Mouse (Mus musculus): ENCODE results near the gene Foxl1. TPM values are rescaled to one million over a fixed set of nuclear protein-coding genes. Genes with fewer than 3 reads are reported as not detected.

Foxl1 gene
- under 1 TPM in 1 of 4 experiments, not detected in 3; 0.13 TPM for total RNA-seq (2022)

DNA sequence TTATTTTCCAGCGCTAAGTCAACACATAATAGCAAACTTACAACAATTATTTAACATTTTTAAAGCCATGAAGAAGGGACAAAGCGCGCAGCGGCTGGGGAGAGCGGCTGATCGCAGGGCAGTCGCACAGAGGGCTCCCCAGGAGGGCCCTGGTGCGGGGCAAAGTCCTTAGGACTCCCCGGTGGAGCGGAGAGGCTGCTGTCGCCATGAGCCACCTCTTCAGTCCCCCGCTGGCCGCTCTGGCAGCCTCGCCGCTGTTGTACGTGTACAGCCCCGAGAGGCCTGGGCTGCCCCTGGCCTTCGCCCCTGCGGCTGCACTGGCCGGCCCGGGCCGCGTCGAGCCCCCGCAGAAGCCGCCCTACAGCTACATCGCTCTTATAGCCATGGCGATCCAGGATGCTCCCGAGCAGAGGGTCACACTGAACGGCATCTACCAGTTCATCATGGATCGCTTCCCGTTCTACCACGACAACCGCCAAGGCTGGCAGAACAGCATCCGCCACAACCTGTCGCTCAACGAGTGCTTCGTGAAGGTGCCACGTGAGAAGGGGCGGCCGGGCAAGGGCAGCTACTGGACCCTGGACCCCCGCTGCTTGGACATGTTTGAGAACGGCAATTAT, at the start of gene Foxl1:
Foxl1 (plus strand) TSS at position 185 of the 620 bp plus-strand sequence.
- no peak for DNase-seq (ENCODE audit: low spot score in 2 of 2)

GRCm38 (mm10) chr8:121078721-121079120, 49.0 kb upstream of the Foxl1 start:
- DNase-seq (ENCODE audit: low spot score in 2 of 2) = no peak

DNA sequence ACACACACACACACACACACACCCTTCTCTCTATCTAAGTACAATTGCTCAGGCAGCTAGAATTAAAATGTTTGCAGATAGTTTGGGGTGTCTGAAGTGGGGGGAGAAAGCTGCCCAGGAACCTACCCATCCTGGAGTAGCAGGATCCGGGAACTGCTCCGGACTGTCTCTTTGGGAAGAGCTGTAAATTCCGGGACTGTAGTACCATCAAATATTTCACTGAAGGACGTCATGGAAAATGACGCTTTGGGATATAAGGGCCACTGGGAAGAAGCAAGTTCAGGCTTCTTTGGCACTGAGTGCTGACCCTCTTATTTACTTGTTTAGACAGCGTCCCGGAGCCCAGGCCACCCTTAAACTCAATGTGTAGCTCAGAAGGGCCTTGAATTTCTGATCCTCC, 48.5 kb upstream of the Foxl1 start:
- no peak for DNase-seq (ENCODE audit: low spot score in 2 of 2)

- no peak for DNase-seq (ENCODE audit: low spot score in 2 of 2)
Measured at GRCm38 (mm10) chr8:121079944-121080343, 47.8 kb upstream of the Foxl1 start.

DNA sequence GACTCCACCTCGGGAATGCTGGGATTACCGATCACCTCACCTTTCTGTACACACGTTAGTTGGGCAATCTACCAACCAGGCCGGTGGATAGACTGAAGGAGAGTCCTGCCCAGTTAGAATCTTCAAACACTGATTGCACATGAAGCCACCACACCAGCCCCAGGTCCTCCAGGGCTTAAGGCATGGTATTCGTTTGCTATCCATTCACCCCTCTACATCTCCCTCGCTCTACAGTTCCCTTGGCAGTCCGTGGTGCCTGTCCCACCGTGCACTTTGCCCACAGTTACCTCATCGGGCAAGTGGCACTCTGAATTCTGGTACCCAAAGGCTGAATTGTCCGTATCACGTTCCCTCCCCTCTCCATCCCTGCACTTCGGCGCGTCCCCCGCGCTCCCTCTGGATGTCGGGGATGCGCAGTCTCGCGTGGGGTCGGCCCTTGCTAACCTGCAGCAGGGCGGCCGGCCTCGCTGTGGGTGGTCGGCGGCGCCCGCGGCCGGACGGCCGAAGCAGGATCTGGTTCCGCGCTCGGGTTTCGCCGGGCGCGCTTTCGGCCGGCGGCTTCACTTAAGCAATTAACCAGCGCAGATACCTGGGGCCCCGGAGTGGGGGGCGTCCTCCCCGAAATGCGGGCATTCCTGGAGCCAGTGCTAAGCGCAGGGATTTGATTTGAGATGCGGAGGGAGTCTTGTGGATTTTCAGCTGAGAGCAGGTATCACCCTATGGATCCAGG, 47.2 kb upstream of the Foxl1 start:
- DNase-seq (ENCODE audit: low spot score in 2 of 2) = no peak

- DNase-seq (ENCODE audit: low spot score in 2 of 2) = no peak
Measured at GRCm38 (mm10) chr8:121081398-121081797, 46.3 kb upstream of the Foxl1 start.

DNA sequence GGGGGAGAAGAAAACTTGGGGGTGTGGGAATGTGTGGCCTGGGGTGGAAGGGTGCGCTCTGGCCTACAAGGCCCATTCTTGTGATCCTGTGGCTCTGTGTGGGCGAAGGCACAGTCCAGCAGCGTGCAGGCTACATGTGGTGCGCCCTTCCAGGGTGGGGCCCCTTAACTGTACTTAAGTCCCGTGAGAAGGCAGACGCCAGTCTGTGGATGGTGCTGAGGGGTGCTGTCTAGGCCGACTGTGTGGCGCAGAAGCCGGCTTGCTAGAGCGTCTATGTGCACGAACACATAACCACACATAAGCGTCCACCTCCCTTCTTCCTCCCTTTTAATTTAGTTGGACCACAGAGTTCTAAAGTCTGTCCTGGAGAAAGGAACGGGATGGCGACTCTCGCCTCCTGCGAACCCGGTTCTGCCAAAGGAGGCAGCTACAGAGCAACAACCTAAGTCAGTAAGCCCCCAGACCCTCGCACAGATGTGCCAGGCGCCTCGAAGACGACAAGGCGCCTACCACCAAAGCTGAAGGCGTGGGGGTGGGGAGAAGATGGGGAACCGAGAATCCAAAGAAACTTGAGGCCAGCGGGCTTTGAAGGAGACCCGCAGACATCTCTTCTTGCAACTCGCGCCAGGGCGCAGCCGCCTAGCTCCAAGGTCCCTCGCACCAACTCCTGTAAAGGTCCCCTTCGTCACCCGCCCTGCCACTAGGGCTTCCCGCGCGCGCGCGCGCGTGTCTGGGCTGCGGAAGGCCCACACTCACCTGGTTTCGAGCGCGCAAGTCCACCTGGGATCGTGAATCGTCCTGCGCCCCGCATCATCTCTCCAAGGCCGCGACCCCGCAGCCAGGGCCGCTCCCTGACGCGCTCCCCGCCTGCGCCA, 45.3 kb upstream of the Foxl1 start:
- DNase-seq (ENCODE audit: low spot score in 2 of 2) = no peak

- DNase-seq (ENCODE audit: low spot score in 2 of 2) = peak; percentile 25 to 30
Measured at GRCm38 (mm10) chr8:121083093-121083935, 44.4 kb upstream of the Foxl1 start.

DNA sequence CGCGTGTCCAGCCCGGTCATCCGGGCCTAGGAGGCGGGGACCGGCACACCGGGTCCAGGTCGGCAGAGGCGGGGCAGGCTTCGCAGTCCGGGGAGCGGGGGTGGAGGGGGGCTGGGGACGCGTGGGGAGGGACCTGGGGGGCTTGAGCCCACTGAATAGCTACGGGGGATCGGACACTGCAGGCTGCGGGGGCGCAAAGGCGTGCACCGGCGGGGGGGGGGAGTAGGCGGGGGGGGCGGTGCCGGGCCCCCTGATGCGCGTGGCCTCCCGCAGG, 43.9 kb upstream of the Foxl1 start:
- DNase-seq (ENCODE audit: low spot score in 2 of 2) = no peak

DNA sequence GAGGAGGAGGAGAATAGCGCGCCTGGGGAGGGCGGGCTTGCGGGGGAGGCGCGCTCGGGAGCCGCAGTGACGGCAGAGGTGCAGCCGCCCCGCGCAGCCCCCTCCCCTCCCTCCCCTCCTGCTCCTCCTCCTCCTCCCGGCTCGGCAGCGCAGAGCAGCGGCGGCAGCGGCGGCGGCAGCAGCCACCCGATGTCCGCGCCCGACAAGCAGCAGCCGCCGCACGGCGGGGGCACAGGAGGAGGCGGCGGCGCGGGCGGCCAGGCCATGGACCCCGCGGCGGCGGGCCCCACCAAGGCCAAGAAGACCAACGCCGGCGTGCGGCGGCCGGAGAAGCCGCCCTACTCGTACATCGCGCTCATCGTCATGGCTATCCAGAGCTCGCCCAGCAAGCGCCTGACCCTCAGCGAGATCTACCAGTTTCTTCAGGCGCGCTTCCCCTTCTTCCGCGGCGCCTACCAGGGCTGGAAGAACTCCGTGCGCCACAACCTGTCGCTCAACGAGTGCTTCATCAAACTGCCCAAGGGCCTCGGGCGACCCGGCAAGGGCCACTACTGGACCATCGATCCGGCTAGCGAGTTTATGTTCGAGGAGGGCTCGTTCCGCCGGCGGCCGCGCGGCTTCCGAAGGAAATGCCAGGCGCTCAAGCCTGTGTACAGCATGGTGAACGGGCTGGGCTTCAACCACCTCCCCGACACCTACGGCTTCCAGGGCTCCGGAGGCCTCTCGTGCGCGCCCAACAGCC, 43.4 kb upstream of the Foxl1 start, which contains the start of gene Foxf1:
Foxf1 (plus strand) TSS at position 177 of the 742 bp plus-strand sequence.
- no peak for DNase-seq (ENCODE audit: low spot score in 2 of 2)

DNA sequence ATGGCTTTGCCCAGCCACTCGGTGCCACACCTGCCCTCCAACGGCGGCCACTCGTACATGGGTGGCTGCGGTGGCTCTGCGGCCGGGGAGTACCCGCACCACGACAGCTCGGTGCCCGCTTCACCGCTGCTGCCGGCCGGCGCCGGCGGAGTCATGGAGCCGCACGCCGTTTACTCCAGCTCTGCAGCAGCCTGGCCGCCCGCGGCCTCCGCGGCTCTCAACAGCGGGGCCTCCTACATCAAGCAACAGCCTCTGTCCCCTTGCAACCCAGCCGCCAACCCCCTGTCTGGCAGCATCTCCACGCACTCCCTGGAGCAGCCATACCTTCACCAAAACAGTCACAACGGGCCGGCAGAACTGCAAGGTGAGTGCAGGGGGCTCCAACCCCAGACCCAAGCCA, 42.7 kb upstream of the Foxl1 start:
- DNase-seq (ENCODE audit: low spot score in 2 of 2) = no peak

GRCm38 (mm10) chr8:121085561-121085960, 42.2 kb upstream of the Foxl1 start:
- DNase-seq (ENCODE audit: low spot score in 2 of 2) = no peak

DNA sequence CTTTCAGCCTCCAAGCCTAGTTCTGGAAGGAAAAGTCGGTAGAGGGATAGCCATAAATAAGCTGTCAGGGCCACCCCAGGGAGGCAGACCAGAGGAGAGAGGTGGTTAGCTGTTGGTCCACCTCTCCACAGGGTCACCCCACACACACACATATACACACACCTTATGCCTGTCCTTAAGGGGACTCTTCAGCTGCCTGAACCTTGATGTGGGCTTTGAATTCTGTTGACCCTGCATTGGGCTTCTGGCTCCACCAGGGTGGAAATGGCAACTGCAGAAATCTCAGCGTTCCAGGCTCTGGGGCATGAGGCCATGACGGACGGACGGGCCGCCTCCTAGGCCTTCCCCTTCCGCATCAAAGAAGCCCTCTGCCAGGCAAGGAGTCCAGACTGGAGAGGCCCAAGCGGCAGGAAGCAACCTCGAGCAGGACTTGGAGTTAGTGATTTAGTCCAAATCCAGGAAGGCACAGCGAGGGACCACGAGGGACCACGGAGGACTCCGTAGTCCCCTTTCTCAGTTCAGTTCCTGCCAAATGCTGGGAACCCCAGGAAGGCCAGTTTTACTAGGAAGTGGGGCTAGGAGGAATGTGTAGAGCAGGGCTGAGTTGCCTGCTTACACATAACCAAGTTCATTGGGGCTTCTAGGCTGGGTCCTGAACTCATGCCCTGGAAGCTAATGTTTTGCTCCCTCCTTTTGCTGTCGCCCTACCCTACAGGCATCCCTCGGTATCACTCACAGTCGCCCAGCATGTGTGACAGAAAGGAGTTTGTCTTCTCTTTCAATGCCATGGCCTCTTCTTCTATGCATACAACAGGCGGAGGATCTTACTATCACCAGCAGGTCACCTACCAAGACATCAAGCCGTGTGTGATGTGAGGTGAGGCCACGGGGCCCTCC, 41.5 kb upstream of the Foxl1 start:
- DNase-seq (ENCODE audit: low spot score in 2 of 2) = no peak

DNA sequence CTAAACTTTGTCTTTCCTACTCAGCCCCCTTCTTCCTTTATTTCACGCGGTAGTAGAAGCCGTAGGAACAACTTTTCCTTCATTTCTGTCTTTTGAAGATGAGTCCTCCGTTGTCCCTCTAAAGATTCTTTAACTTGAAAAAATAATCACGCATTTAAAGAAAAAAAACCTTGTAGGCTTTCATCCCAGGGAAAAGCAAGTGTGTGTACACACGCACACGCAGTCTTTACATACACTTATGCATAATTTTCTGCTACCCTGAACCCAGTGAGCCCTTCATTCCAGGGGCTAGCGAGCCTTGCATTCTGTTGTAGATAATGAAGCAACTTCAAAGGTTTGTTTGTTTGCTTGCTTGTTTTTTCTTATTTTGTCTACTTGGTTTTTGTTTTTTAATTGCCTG, 39.5 kb upstream of the Foxl1 start:
- no peak for DNase-seq (ENCODE audit: low spot score in 2 of 2)

DNA sequence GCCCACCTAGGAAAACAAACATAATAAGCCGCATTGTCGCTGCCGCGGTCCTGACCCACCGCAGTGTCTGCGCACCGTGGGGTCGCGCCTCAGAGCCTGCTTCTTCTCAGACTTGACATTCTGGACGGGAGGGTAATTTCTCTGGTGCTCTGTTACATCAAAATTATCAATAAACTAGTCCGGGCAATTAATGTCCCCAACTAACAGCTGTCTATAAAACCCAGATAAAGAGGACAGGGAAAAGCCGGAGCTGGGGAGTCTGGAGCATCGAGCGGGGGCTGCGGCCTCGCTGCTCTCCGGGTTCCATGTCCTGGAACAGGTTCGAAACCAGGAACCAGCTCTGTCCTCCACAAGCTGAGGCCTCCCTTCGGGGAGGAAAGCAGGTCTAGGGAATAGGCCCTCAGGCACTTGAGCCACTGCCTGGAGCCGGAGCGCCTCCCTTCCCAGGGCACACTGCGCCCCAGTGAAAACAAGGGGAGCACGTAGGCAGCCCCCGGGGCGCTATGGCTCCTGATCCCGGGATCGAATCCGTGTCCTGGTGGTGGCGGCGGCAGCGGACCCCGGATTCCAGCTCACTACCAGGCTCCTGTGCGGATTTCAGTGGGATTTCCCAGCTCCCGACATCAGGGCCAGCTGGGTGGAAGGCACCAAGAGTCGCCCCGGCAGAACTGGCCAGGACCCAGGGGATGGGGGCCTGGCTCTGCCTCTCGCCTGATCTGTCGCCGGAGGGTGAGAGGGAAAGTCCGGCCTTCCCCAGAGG, 38.7 kb upstream of the Foxl1 start:
- no peak for DNase-seq (ENCODE audit: low spot score in 2 of 2)

DNA sequence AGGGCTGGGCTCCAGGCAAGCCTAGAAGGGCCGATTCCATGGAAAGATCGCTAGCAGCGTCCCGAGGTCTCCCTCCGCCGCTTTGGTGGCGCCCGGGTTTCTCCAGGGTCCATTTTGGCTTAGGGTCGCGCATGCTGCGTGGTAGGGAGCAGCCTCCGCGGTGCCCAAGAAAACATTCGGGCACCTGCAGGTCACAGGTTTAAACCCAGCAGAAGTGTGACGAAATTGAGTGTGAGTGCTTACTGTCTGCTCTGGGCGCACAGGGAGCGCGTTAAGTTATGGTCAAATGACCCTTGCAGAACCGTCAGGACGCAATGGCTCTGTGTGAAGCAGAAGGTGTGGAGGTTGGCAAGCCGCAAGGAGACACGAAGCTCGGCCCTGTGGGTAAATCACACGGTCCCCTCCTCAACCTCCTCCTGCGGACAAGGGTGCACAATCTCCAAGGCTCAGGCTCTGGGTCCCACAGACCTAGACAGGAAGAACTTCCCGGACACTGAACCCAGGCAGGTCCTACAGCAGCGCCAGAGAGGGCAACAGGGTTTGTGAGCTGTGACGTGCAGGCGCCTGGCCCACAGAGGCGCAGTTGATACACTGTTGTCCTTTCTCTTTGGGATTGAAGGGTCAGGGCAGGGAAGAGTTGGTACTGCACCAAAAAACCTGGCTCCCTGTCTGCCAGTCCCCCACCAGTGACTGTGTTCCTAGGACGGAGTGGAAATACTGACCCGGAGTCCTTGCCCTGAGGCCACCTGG, 37.9 kb upstream of the Foxl1 start:
- DNase-seq (ENCODE audit: low spot score in 2 of 2) = no peak

- no peak for DNase-seq (ENCODE audit: low spot score in 2 of 2)
Measured at GRCm38 (mm10) chr8:121090716-121091115, 37.0 kb upstream of the Foxl1 start.

- no peak for DNase-seq (ENCODE audit: low spot score in 2 of 2)
Measured at GRCm38 (mm10) chr8:121092141-121092540, 35.6 kb upstream of the Foxl1 start.
